Mouse (Mus musculus): ENCODE results near the gene Olfr1249. TPM values are rescaled to one million over a fixed set of nuclear protein-coding genes. Genes with fewer than 3 reads are reported as not detected.
"Not testable (repeated sequence)": the region's sequence is repeated elsewhere in the genome, so short reads cannot be mapped to it uniquely, and the experiment has no call there.

The Olfr1249 gene
- polyA plus RNA-seq (2012; fragmentation: generic; extraction: Trizol), result not detected

GRCm38 (mm10) chr2:89634883-89635282 lies at the start of gene Olfr1249:
Gene Olfr1249, minus strand, starts transcription at chr2:89634983.
- no peak within 1 kb of the TSS for H3ac ChIP-seq (ENCODE audit: control insufficient read depth, insufficient read length)
- TF ChIP-seq USF1 (IDR thresholded peaks at IDR 0.05; ENCODE audit: low read depth) (no peak), POLR2AphosphoS2 (IDR thresholded peaks at IDR 0.05; ENCODE audit: insufficient read length, low read depth) (no peak), MYOD1 (IDR thresholded peaks at IDR 0.05; ENCODE audit: control insufficient read depth in 1 of 3, insufficient read length in 2 of 3, low read depth in 2 of 3) (no peak), TCF3 (IDR thresholded peaks at IDR 0.05; ENCODE audit: insufficient read length, low read depth) (no peak), CEBPB (IDR thresholded peaks at IDR 0.05; ENCODE audit: insufficient read depth, poor library complexity, severe bottlenecking) (no peak), E2F4 (IDR thresholded peaks at IDR 0.05; ENCODE audit: insufficient read depth) (no peak), REST (IDR thresholded peaks at IDR 0.05; ENCODE audit: insufficient read depth, insufficient read length) (no peak), TCF12 (IDR thresholded peaks at IDR 0.05; ENCODE audit: insufficient read depth, poor library complexity, severe bottlenecking) (no peak), MYOG (IDR thresholded peaks at IDR 0.05; ENCODE audit: control insufficient read depth in 1 of 3, insufficient read depth in 1 of 3, insufficient read length in 2 of 3, low read depth in 2 of 3) (no peak), POLR2A (IDR thresholded peaks at IDR 0.05; ENCODE audit: insufficient read length, low read depth) (no peak), SRF (IDR thresholded peaks at IDR 0.05; ENCODE audit: control insufficient read depth, insufficient read length, low read depth) (no peak)

DNA sequence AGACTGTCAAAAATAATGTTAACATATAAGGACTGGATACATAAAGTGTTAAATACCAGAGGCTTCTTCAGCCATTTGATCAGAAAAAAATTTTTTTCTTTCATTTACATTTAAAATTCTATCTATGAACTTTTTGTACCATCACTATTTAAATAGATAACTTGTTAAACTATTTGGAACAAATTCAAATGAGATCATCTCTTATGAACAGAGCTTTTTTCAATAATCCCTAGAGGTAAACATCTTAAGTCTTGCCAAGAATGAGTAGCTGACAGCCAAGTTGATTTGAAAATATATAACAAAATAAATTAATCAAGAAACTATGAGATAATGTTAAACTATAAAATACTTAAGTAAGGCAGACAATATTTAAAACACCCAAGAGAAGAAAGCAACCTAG lies 37.1 kb upstream of the Olfr1249 start, which contains the start of gene Olfr1251:
Olfr1251 (minus strand) TSS at position 101 of the 400 bp plus-strand sequence.
- Histone ChIP-seq H3K36me3 (ENCODE audit: control insufficient read depth, insufficient read depth) (peaks cover 11% of the 10 kb centered on the region), H3K27me3 (ENCODE audit: control insufficient read depth, insufficient read depth, insufficient read length) (no peaks in the 10 kb centered on the region), H3K4me3 (no peak within 1 kb of the TSS), H3K4me2 (ENCODE audit: low read depth) (no peak within 1 kb of the TSS), H3K79me2 (ENCODE audit: control insufficient read depth, insufficient read depth) (no peaks in the 10 kb centered on the region), H3ac (ENCODE audit: control insufficient read depth, insufficient read length) (no peak within 1 kb of the TSS)
- TF ChIP-seq SRF (IDR thresholded peaks at IDR 0.05; ENCODE audit: control insufficient read depth, insufficient read length, low read depth) (no peak), TCF12 (IDR thresholded peaks at IDR 0.05; ENCODE audit: insufficient read depth, poor library complexity, severe bottlenecking) (no peak), E2F4 (IDR thresholded peaks at IDR 0.05; ENCODE audit: insufficient read depth) (no peak), MAX (IDR thresholded peaks at IDR 0.05; ENCODE audit: low read depth) (no peak), POLR2A (IDR thresholded peaks at IDR 0.05; ENCODE audit: insufficient read length, low read depth) (no peak), CEBPB (IDR thresholded peaks at IDR 0.05; ENCODE audit: insufficient read depth, poor library complexity, severe bottlenecking) (no peak), MYOD1 (IDR thresholded peaks at IDR 0.05; ENCODE audit: control insufficient read depth in 1 of 3, insufficient read length in 2 of 3, low read depth in 2 of 3) (no peak), TCF3 (IDR thresholded peaks at IDR 0.05; ENCODE audit: insufficient read length, low read depth) (no peak), USF1 (IDR thresholded peaks at IDR 0.05; ENCODE audit: low read depth) (no peak), MYOG (IDR thresholded peaks at IDR 0.05; ENCODE audit: control insufficient read depth in 1 of 3, insufficient read depth in 1 of 3, insufficient read length in 2 of 3, low read depth in 2 of 3) (no peak), POLR2AphosphoS2 (IDR thresholded peaks at IDR 0.05; ENCODE audit: insufficient read length, low read depth) (no peak), REST (IDR thresholded peaks at IDR 0.05; ENCODE audit: insufficient read depth, insufficient read length) (no peak)

More at GRCm38 (mm10) chr2:89634883-89635282, at the start of gene Olfr1249:
- no peaks in the 10 kb centered on the region for H3K27me3 ChIP-seq (ENCODE audit: control insufficient read depth, insufficient read depth, insufficient read length)
- no peak within 1 kb of the TSS for H3K4me3 ChIP-seq
- no peaks in the 10 kb centered on the region for H3K36me3 ChIP-seq (ENCODE audit: control insufficient read depth, insufficient read depth)
- H3K4me2 ChIP-seq (ENCODE audit: low read depth), result no peak within 1 kb of the TSS
- no peaks in the 10 kb centered on the region for H3K79me2 ChIP-seq (ENCODE audit: control insufficient read depth, insufficient read depth)

- Histone ChIP-seq H3K4me3 (no peak within 1 kb of the TSS), H3K4me2 (ENCODE audit: low read depth) (no peak within 1 kb of the TSS), H3K36me3 (ENCODE audit: control insufficient read depth, insufficient read depth) (no peaks in the 10 kb centered on the region), H3ac (ENCODE audit: control insufficient read depth, insufficient read length) (no peak within 1 kb of the TSS), H3K79me2 (ENCODE audit: control insufficient read depth, insufficient read depth) (no peaks in the 10 kb centered on the region), H3K27me3 (ENCODE audit: control insufficient read depth, insufficient read depth, insufficient read length) (no peaks in the 10 kb centered on the region)
- TF ChIP-seq REST (IDR thresholded peaks at IDR 0.05; ENCODE audit: insufficient read depth, insufficient read length) (no peak), SRF (IDR thresholded peaks at IDR 0.05; ENCODE audit: control insufficient read depth, insufficient read length, low read depth) (no peak), CEBPB (IDR thresholded peaks at IDR 0.05; ENCODE audit: insufficient read depth, poor library complexity, severe bottlenecking) (no peak), E2F4 (IDR thresholded peaks at IDR 0.05; ENCODE audit: insufficient read depth) (no peak), MYOG (IDR thresholded peaks at IDR 0.05; ENCODE audit: control insufficient read depth in 1 of 3, insufficient read depth in 1 of 3, insufficient read length in 2 of 3, low read depth in 2 of 3) (no peak), POLR2AphosphoS2 (IDR thresholded peaks at IDR 0.05; ENCODE audit: insufficient read length, low read depth) (no peak), MAX (IDR thresholded peaks at IDR 0.05; ENCODE audit: low read depth) (no peak), TCF12 (IDR thresholded peaks at IDR 0.05; ENCODE audit: insufficient read depth, poor library complexity, severe bottlenecking) (no peak), TCF3 (IDR thresholded peaks at IDR 0.05; ENCODE audit: insufficient read length, low read depth) (no peak), USF1 (IDR thresholded peaks at IDR 0.05; ENCODE audit: low read depth) (no peak), POLR2A (IDR thresholded peaks at IDR 0.05; ENCODE audit: insufficient read length, low read depth) (no peak), MYOD1 (IDR thresholded peaks at IDR 0.05; ENCODE audit: control insufficient read depth in 1 of 3, insufficient read length in 2 of 3, low read depth in 2 of 3) (no peak)
Observed at GRCm38 (mm10) chr2:89661367-89661766, 26.6 kb upstream of the Olfr1249 start, which contains the start of gene Olfr1250. Gene Olfr1250, minus strand, starts transcription at chr2:89661467.

DNA sequence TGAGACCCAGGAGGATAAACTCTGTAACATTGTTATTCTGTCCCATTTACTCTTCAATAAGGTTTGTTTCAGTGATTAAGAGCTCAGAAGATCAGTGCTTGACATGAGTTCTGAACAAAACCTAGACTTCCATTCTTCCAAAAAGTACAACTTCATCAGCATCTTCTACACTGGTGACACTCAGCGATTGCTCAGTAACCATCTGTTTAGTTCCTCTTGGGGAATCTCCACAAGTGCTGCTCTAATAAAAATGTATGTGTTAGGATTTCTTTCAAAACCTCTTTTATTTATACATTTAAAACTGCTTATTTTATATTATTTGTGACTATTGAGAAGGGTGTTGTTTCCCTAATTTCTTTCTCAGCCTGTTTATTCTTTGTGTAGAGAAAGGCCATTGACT lies 16.6 kb downstream of the Olfr1249 start, which contains the start of gene Olfr1248:
Olfr1248 (minus strand) TSS at position 101 of the 400 bp plus-strand sequence.
- not testable (repeated sequence) for H3K79me2 ChIP-seq (ENCODE audit: control insufficient read depth, insufficient read depth); H3K27me3 ChIP-seq (ENCODE audit: control insufficient read depth, insufficient read depth, insufficient read length); H3K36me3 ChIP-seq (ENCODE audit: control insufficient read depth, insufficient read depth); H3K4me2 ChIP-seq (ENCODE audit: low read depth); H3ac ChIP-seq (ENCODE audit: control insufficient read depth, insufficient read length); H3K4me3 ChIP-seq

- no peak within 1 kb of the TSS for H3K4me2 ChIP-seq (ENCODE audit: low read depth)
- no peaks in the 10 kb centered on the region for H3K27me3 ChIP-seq (ENCODE audit: control insufficient read depth, insufficient read depth, insufficient read length)
- H3K4me3 ChIP-seq, result no peak within 1 kb of the TSS
- no peak for TF ChIP-seq POLR2A (IDR thresholded peaks at IDR 0.05; ENCODE audit: insufficient read length, low read depth)
- no peak for TF ChIP-seq TCF12 (IDR thresholded peaks at IDR 0.05; ENCODE audit: insufficient read depth, poor library complexity, severe bottlenecking)
- no peak for TF ChIP-seq USF1 (IDR thresholded peaks at IDR 0.05; ENCODE audit: low read depth)
- no peak for TF ChIP-seq MAX (IDR thresholded peaks at IDR 0.05; ENCODE audit: low read depth)
- no peak for TF ChIP-seq E2F4 (IDR thresholded peaks at IDR 0.05; ENCODE audit: insufficient read depth)
- no peak for TF ChIP-seq TCF3 (IDR thresholded peaks at IDR 0.05; ENCODE audit: insufficient read length, low read depth)
- no peak for TF ChIP-seq POLR2AphosphoS2 (IDR thresholded peaks at IDR 0.05; ENCODE audit: insufficient read length, low read depth)
- no peak for TF ChIP-seq REST (IDR thresholded peaks at IDR 0.05; ENCODE audit: insufficient read depth, insufficient read length)
- no peak for TF ChIP-seq CEBPB (IDR thresholded peaks at IDR 0.05; ENCODE audit: insufficient read depth, poor library complexity, severe bottlenecking)
- TF ChIP-seq SRF (IDR thresholded peaks at IDR 0.05; ENCODE audit: control insufficient read depth, insufficient read length, low read depth), result no peak
- TF ChIP-seq MYOG (IDR thresholded peaks at IDR 0.05; ENCODE audit: control insufficient read depth in 1 of 3, insufficient read depth in 1 of 3, insufficient read length in 2 of 3, low read depth in 2 of 3), result no peak
- TF ChIP-seq MYOD1 (IDR thresholded peaks at IDR 0.05; ENCODE audit: control insufficient read depth in 1 of 3, insufficient read length in 2 of 3, low read depth in 2 of 3), result no peak
- no peak within 1 kb of the TSS for H3ac ChIP-seq (ENCODE audit: control insufficient read depth, insufficient read length)
- no peaks in the 10 kb centered on the region for H3K79me2 ChIP-seq (ENCODE audit: control insufficient read depth, insufficient read depth)
- no peaks in the 10 kb centered on the region for H3K36me3 ChIP-seq (ENCODE audit: control insufficient read depth, insufficient read depth)
Observed at GRCm38 (mm10) chr2:89614030-89614429, 20.8 kb downstream of the Olfr1249 start, which contains the start of gene Olfr1247. Gene Olfr1247, minus strand, starts transcription at chr2:89614130.
